Mouse (Mus musculus): Measurements from ENCODE around the gene Med20. TPM values are rescaled to one million over a fixed set of nuclear protein-coding genes. Genes with fewer than 3 reads are reported as not detected.

Med20 gene
- polyA plus RNA-seq, 1 experiment: 2.3 TPM

DNA sequence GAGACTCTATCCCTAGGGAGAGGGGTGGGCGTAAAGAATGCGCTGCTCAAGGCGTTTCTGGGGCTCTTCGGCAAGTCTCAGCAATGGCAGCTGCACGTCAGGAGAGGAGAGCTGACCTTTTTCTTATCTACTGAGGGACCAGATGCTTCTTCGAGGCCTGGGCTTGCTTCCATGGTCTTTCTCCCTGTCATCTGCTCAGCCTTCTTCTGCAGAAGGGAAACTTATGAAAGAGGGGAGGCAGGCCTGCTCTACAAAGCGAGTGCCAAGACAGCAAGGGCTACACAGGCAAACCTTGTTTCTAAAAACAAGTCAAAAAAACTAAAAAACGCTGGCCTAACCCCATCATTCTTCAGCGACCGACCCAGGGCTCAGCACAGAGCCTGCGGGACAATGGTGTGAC lies 36.6 kb upstream of the Med20 start:
- peaks cover 55% of the 10 kb centered on the region for H3K4me1 ChIP-seq
- H3K27me3 ChIP-seq (replicated peaks): peaks cover 11% of the 10 kb centered on the region
- H3K4me3 ChIP-seq (replicated peaks): no peak overlapping the region
- TF ChIP-seq GATA1 (IDR thresholded peaks at IDR 0.05; ENCODE audit: borderline replicate concordance, low read length) (no peak), FLI1 (IDR thresholded peaks at IDR 0.05; ENCODE audit: low read length) (no peak)
- H3K36me3 ChIP-seq (replicated peaks; ENCODE audit: low read length): peaks cover 47% of the 10 kb centered on the region
- no peaks in the 10 kb centered on the region for H3K9me3 ChIP-seq

- Histone ChIP-seq H3K27me3 (replicated peaks) (peaks cover 4% of the 10 kb centered on the region), H3K36me3 (replicated peaks; ENCODE audit: low read length) (peaks cover 47% of the 10 kb centered on the region), H3K4me3 (replicated peaks) (no peak overlapping the region), H3K9me3 (no peaks in the 10 kb centered on the region), H3K4me1 (peaks cover 32% of the 10 kb centered on the region)
- TF ChIP-seq FLI1 (IDR thresholded peaks at IDR 0.05; ENCODE audit: low read length): no peak
- no peak for TF ChIP-seq GATA1 (IDR thresholded peaks at IDR 0.05; ENCODE audit: borderline replicate concordance, low read length)
These were observed 32.7 kb upstream of the Med20 start for GRCm38 (mm10) chr17:47578655-47579054.

- peaks cover 59% of the 10 kb centered on the region for H3K36me3 ChIP-seq (replicated peaks; ENCODE audit: low read length)
- H3K27me3 ChIP-seq (replicated peaks): no peaks in the 10 kb centered on the region
- no peaks in the 10 kb centered on the region for H3K9me3 ChIP-seq
- H3K4me3 ChIP-seq (replicated peaks): no peak overlapping the region
- H3K4me1 ChIP-seq: peaks cover 17% of the 10 kb centered on the region
- no peak for TF ChIP-seq FLI1 (IDR thresholded peaks at IDR 0.05; ENCODE audit: low read length)
- no peak for TF ChIP-seq GATA1 (IDR thresholded peaks at IDR 0.05; ENCODE audit: borderline replicate concordance, low read length)
These were observed 30.4 kb upstream of the Med20 start for GRCm38 (mm10) chr17:47580962-47581361.

DNA sequence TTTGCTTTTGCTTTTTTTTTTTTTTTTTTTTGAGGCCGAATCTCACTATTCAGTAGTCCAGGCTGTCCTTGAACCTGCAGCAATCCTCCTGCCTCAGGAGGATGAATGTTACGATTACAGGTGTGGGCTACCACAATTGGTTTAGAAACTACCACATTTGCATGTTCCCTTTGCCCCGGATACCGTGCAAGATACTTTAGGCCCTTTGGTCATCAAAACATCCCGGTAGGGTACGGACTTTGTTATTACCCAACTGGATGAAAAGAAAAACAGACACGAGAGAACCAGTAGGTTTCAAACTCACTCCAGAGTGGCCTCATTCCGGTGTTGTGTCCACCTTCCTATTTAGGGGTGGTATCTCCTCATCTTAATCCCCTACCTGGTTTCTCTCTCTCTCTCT lies 22.9 kb upstream of the Med20 start:
- H3K36me3 ChIP-seq (replicated peaks; ENCODE audit: low read length): peaks cover 44% of the 10 kb centered on the region
- H3K4me3 ChIP-seq (replicated peaks): no peak overlapping the region
- TF ChIP-seq FLI1 (IDR thresholded peaks at IDR 0.05; ENCODE audit: low read length) (no peak), GATA1 (IDR thresholded peaks at IDR 0.05; ENCODE audit: borderline replicate concordance, low read length) (no peak)
- H3K4me1 ChIP-seq: peaks cover 40% of the 10 kb centered on the region
- H3K27me3 ChIP-seq (replicated peaks): no peaks in the 10 kb centered on the region
- no peaks in the 10 kb centered on the region for H3K9me3 ChIP-seq

GRCm38 (mm10) chr17:47591073-47591472 lies 20.3 kb upstream of the Med20 start:
- TF ChIP-seq GATA1 (IDR thresholded peaks at IDR 0.05; ENCODE audit: borderline replicate concordance, low read length): peak; percentile 42; the same call in 1 of the 3 replicates
- TF ChIP-seq FLI1 (IDR thresholded peaks at IDR 0.05; ENCODE audit: low read length): no peak
- no peaks in the 10 kb centered on the region for H3K27me3 ChIP-seq (replicated peaks)
- no peaks in the 10 kb centered on the region for H3K9me3 ChIP-seq
- H3K36me3 ChIP-seq (replicated peaks; ENCODE audit: low read length): peaks cover 37% of the 10 kb centered on the region
- peaks cover 45% of the 10 kb centered on the region for H3K4me1 ChIP-seq
- H3K4me3 ChIP-seq (replicated peaks): peak overlapping the region; percentile 16

- H3K36me3 ChIP-seq (replicated peaks; ENCODE audit: low read length): peaks cover 50% of the 10 kb centered on the region
- TF ChIP-seq FLI1 (IDR thresholded peaks at IDR 0.05; ENCODE audit: low read length) (no peak), GATA1 (IDR thresholded peaks at IDR 0.05; ENCODE audit: borderline replicate concordance, low read length) (no peak)
- no peaks in the 10 kb centered on the region for H3K27me3 ChIP-seq (replicated peaks)
- H3K4me3 ChIP-seq (replicated peaks): peak overlapping the region; percentile 98
- peaks cover 67% of the 10 kb centered on the region for H3K4me1 ChIP-seq
- H3K9me3 ChIP-seq: no peaks in the 10 kb centered on the region
These were observed 18.0 kb upstream of the Med20 start for GRCm38 (mm10) chr17:47593215-47593853.

GRCm38 (mm10) chr17:47593854-47594182 lies 17.6 kb upstream of the Med20 start:
- Histone ChIP-seq H3K27me3 (replicated peaks) (no peaks in the 10 kb centered on the region), H3K4me3 (replicated peaks) (peak overlapping the region; percentile 98), H3K4me1 (peaks cover 72% of the 10 kb centered on the region), H3K36me3 (replicated peaks; ENCODE audit: low read length) (peaks cover 55% of the 10 kb centered on the region), H3K9me3 (no peaks in the 10 kb centered on the region)
- TF ChIP-seq FLI1 (IDR thresholded peaks at IDR 0.05; ENCODE audit: low read length): no peak
- no peak for TF ChIP-seq GATA1 (IDR thresholded peaks at IDR 0.05; ENCODE audit: borderline replicate concordance, low read length)

- TF ChIP-seq FLI1 (IDR thresholded peaks at IDR 0.05; ENCODE audit: low read length): no peak
- TF ChIP-seq GATA1 (IDR thresholded peaks at IDR 0.05; ENCODE audit: borderline replicate concordance, low read length): no peak
- Histone ChIP-seq H3K36me3 (replicated peaks; ENCODE audit: low read length) (peaks cover 58% of the 10 kb centered on the region), H3K4me1 (peaks cover 72% of the 10 kb centered on the region), H3K27me3 (replicated peaks) (no peaks in the 10 kb centered on the region), H3K4me3 (replicated peaks) (peak overlapping the region; percentile 98), H3K9me3 (no peaks in the 10 kb centered on the region)
These were observed 17.0 kb upstream of the Med20 start for GRCm38 (mm10) chr17:47594183-47594968.

GRCm38 (mm10) chr17:47594969-47595247 lies 16.5 kb upstream of the Med20 start:
- Histone ChIP-seq H3K4me1 (peaks cover 72% of the 10 kb centered on the region), H3K27me3 (replicated peaks) (no peaks in the 10 kb centered on the region), H3K9me3 (no peaks in the 10 kb centered on the region), H3K36me3 (replicated peaks; ENCODE audit: low read length) (peaks cover 58% of the 10 kb centered on the region), H3K4me3 (replicated peaks) (peak overlapping the region; percentile 98)
- no peak for TF ChIP-seq GATA1 (IDR thresholded peaks at IDR 0.05; ENCODE audit: borderline replicate concordance, low read length)

Measured in megakaryocyte, embryonic 14.5 days (primary cell).